Mouse (Mus musculus) spleen, embryonic (tissue): ENCODE data around the gene Med12l.

ENCODE experiments used
- CTCF ChIA-PET: fragments of 350-600 bp; sonication (Branson Sonifier 250); formaldehyde crosslinking; loops from one replicate; lab custom pipeline; 2022; lab: Charles Lee

The Med12l gene

DNA sequence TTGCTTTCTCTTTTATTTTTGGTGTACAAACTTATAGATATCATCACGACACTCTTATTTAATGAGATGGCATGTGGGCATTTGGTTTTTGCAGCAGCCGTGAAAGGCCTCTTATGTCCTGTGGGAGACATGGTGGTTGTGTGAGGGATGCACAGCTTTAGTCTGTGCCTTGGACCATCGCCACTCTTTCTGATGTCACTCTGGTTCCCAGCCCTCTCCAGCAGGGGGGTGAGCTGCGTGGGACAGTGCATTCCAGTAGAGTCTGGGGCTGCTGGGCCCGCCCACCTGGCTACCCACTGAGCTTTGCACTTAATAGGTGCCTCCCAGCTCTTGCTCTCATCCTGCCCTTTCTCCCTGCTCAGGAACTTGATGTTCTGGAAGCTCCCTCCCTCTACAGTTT, 175.5 kb downstream of the Med12l start:
- CTCF ChIA-PET: no interaction called here

DNA sequence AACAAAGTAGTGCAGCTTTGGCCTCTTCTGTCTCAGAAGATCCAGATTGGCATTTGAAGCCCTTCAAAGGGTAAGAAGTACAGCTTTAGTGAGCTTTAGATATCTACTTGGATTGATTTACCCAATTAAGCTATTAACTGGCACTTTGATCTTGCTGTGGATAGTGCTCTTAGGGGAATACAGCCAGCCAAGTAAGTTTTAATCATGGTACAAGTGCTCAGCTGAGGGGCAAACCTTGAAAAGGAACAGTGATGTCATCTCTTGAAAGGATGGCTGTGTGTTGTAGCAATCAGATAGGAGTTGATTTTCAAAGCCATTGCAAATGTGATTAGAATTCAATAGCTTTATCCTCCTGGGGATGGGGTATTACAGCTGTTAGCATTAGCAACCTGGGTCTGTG, 176.5 kb downstream of the Med12l start:
- CTCF ChIA-PET: no interaction called here

DNA sequence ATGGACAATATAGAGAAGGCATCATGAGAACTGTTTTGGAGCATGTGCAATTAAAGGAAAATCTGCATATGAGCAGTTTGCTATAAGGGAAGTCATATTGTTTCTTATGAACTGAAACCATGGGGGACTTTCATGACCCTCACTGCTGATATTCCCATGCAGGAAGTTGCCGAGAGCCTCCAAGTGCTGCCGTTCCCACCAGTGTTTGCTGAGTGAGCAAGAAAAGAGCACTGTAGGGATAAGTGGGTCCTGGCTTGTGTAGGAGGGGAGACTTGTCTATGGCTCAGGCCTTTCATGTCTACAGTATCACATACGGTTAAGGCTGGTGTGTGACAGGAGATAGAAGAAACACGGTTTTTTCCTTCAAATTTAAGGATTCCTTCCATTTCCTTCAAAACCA, 180.0 kb downstream of the Med12l start:
- CTCF ChIA-PET: no interaction called here

DNA sequence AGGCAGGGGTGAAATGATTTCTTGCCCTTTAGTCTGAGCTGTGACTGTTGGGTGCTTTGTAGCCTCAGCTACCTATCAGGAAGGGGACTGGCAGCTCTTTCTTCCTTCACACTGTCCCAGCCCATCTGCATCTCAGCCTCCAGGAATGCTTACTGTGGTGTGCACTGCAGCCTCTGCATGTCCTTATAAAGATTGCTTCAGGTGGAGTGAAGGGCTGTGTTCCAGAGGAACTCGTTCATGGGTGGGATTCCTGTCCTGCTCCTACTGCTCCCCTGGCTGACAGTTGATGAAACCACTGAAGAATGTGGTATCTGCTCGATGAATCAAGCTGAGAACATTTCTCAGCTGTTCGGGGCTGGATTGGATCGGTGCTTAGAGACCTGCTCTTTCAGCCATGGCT, 181.7 kb downstream of the Med12l start:
- CTCF ChIA-PET: interaction anchor here (0.7 kb wide), 1 partner anchor 478 kb away, joined by 3 read pairs; no protein-coding TSS in a partner anchor

DNA sequence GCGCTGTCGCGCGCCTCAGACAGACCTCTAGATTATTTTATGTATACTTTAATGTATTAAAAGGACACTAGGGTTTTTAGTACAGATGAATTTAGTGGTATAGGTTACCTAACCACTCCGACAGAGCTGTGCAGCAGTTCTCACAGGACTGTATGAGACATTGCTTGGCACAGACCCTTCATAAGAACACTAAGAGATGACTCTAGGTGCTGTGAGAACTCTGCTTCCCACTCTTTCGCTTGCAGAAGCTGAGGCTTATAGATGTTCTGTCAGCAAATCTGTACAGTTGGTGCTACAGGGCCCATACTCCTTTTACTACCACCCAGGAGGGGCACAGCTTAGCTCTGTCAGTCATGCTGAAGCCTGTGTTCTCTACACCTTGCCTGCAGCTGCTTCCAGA, 186.0 kb downstream of the Med12l start:
- CTCF ChIA-PET: no interaction called here

DNA sequence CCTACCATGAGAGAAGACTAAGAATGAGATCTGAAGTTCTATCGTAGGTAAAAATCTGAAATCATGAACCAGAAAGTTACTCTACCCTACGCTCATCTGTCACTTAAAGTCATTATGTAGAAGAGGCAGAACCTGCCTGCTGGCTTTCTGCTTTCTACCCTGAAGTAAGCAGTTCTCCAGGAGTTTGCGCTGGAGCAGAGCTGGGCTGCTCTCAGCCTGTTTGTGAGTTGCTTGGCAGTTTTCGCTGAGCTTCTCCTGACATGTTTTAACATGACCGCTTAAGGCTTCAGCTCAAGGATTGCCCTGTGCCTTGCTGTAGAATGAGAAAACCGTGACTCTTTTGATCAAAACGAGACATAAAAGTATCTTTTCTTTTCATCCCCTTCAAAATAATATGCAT, 188.5 kb downstream of the Med12l start:
- CTCF ChIA-PET: no interaction called here

DNA sequence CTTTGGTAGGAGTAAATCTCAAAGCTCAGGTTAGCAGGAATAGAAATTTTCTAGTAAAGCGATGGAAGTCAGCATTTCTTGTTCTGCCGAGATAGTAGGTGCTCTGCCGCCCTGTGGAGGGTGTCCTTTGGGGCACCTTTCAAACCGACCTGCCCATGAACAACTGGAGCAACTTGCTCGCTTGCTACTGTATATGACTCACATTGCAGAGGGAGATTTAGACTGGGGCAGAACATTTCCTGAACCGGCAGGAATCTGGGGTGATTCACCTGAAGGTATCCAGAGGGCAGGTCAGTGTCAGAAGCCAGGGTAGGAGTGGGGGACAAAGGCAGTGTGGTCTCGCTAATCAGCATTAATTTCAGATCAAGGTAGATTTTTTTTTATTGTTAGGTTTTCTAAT, 189.3 kb downstream of the Med12l start, which contains the start of gene Gpr87:
Gpr87 (minus strand) TSS at position 167 of the 400 bp plus-strand sequence.
- CTCF ChIA-PET: no interaction called here

DNA sequence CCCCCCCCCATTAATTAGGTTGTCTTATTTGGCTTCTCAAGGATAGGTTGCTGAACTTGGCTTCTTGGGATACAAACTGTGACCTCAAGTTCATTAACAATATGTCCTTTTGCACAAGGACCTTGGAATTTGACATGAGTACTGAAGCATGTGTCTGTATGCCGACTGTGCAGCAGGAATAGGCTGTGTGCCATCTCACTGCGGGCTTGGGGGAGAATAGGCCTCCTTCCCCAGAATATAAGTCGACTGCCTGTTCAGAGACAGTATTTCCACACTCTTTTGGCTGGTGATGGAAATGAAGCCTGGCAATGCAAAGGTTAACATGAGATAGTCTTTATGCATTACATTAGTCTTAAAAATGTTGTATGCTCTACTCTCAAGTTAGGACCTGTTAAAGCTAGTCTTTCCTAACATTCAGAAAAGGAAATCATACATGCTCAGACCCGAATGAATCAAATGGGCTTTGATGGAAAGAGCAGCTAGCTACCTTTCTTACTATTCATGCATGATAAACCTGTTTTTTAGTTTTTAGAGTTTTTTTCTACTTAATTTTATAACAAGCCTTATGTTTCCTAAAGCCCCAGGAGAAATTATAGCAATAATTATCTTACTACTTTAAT, 191.8 kb downstream of the Med12l start:
- CTCF ChIA-PET: no interaction called here

DNA sequence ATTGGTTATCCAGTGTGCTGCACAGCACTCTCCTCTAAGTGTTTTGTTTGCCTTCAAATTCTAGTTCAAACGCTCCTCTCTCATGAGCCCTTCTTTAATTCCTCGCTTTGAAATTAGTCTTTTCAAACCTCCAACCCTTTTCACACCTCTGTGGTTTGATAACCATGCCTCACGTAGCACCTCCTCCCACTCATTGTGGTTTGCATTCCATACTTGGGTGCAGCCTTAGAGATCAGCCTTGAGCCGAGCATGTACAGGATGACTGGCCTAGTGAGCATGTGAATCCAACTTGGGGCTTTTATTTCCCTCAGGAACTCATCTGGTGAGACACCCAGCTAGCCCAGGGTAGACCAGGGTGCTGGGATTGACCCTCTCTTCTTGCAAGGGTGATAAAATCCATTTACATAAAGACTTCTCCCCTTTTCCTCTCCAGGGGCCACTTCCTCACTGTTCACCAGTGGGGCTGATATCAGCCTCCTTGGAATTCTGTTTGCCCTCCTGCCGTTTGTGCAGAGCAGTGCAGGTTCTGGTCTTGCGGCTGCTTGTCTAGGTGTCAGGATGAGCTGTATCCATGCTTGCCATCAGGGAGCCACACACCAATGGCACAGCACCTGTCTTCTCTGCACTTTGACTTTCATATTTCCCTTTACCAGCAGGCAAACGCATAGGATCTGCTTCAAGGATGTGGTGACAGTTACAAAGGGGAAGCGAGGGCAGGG, 198.3 kb downstream of the Med12l start:
- CTCF ChIA-PET: no interaction called here

DNA sequence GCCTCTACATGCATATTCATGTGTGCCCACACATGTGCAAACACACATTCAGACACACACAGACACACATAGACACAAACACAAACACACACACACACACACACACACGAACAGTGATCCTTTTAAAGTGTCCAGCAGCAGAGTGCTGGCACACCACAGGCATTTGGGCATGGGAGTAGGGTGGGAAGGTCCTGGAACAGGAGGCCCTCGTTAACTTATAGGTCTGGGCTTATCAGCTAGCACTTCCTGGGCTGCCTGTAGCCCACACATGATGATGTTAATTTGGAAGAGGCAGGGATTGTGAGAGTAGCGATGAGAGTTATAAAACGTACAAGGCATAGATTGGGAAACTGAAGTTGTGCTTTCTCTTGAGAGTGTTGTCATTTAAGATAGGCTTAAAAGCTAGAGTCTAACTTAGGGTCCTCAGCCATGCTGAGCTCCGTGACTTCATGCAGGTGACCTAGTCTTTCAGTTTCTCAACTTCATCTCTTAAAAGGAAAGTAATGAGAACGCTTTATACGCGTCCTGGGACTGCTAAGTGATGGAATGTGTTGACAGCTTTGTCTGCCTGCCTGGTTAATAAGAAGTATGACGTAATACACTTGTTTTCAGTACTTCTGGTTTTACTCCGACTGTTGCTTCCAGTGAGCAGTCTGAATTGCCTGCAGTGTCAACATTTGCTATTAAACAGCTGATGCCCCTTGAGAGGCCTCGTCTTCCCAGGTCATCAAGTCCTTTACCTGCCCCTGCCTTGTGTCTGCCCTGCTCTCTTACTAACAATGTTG, 199.3 kb downstream of the Med12l start:
- CTCF ChIA-PET: no interaction called here

DNA sequence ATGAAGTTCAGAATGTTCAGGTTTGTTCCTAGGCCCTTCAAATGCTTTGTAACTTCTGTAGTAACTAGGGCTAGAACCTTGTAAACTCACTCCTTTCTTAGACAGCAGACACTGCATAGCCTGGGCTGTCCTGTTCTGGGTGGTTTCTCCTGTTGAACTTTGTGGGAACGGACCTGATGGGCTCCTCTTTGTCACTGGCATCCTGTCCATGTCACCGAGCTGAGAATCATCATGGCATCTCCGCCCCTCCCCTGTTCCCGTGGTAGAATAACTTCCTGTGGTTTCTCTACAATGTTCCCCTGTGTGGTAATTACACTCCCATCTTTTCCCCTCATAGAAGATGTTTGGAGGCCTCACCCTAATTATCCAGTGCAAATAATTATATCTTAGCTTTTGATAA, 200.3 kb downstream of the Med12l start:
- CTCF ChIA-PET: no interaction called here

DNA sequence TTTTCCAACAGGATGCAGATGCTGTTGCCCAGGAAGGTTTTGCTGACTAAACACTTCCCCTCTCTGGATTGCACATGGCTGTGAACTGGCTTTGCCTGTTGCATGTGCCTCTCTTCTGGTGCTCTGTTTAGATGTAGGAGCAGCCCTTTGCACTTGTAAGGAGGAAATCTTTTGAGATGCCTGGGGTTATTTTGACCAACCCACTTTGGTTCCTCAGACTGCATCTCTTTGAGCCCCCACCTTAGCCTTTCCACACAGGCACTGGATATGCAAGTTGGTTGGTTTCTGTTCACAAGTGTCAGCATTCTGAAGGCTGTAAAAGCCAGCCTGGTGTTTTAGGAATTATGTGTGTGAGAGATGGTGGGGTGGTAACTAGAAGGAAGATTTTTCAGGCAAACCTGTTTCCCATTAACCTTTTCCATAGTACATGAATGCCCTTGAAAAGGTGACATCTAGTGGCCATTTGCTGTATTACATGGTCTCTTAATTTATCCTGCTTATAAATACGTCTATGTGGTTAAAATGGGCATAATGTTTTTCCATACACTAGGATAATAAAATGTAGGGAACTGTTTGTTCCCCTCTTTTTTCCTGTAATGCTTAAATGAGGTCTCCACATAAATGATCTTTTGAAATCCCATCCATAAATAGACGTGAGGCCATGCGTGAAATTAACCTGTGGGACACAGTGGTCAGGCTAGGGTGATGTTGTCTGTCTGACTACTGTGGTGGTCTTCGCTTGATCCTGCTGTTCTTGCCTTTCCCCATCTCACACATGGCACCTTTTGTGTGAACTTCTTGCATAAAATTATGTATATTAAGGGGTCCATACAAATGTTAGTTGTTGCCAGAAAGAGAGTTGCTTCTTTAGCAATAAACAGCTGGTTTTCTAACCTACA, 203.3 kb downstream of the Med12l start:
- CTCF ChIA-PET: no interaction called here

DNA sequence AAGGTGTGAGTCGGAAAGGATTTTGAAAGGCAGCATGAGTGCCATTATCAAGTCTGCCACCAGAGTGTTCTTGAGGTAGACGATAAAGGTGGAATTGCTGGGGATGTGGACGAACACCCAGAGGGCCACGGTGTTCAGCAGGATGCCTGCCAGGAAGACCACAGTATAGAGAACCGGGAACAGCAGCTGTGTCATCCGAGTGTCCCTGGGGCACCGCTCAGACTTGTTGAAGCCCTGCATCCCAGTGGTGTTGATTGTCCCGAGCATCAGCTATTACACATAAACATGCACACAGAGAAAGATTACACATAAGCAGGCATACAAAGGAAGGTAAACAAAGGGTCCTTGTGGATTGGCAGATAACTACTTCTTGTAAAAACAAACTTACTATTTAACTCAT, 204.5 kb downstream of the Med12l start:
- CTCF ChIA-PET: interaction anchor here (1.0 kb wide), 1 partner anchor 94 kb away, joined by 3 read pairs; no protein-coding TSS in a partner anchor

DNA sequence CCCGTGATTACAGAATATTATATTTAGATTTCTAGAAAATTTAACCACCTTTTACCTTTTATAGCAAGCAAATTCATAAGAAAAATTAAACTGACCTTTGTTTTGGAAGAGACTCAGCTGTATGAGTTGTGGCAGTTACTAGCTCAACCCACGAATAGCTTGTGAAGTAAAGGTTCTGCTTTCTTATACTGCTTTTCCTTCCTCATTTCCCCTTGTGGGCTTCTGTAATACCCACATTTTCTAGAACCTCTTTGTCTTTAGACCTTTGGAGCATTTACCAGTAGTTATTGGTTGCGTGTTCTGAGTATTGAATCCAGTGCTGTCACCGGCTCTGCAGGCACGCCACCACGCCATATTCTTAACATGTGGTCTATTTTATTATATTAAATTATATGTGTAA, 205.1 kb downstream of the Med12l start, which contains the start of gene P2ry13:
P2ry13 (minus strand) TSS at position 156 of the 400 bp plus-strand sequence.
- CTCF ChIA-PET: interaction anchor here (1.0 kb wide), 2 partner anchors 94 to 116 kb away, joined by 3 read pairs; no protein-coding TSS in a partner anchor

DNA sequence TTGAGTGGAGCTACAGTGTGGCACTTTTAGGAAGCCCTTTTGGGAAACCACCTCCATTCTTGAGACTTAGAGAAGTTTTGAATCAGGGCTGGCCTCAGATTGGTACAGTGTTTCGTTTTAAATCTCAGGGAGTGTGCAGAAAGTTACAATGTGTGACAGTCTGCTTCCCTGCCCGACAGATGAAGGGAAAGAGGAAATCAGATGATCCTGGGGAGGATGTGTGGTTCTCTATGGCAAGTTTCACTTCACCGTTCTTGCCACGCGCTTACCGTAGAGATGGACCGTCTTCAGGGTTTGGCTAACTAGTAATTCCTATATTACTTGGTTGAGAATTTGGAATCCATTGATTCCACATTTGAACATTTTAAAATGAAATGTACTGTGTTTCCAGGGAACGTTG, 206.2 kb downstream of the Med12l start:
- CTCF ChIA-PET: no interaction called here

DNA sequence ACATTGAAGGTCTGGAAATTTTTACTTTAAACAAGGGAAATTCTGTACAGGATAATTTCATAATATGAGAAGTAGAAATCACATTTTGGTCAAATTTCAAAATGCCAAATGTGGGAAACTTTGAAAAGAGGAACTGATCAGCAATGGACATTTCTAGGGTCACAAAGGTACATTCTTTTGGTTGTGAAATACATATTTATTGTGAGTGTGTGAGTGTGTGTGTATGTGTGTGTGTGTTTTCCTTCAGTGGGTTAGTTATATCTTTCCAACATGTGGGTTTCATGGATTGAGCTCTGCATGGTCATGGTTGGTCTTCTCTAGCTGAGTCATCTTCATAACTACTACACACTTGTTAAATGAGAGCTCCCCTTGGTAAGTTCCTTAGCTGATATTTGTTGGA, 206.8 kb downstream of the Med12l start:
- CTCF ChIA-PET: no interaction called here

DNA sequence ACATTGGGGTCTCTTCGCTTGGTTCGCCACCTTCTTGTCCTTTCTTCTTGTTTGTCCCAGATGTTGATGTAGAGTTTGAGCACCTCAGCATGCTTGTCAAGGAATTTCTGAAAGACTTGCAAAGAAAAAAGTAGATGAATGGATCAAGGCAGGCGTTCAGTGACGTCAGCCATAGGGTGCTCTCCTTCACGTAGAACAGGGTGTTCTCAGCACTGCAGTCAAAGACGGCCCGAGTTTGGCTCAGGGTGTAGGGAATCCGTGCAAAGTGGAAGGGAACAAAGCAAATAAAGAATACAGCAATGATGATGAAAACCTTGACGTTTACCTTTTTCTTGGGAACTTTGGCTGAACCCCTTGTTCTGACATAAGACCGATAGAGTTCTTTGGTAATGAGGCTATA, 211.6 kb downstream of the Med12l start:
- CTCF ChIA-PET: no interaction called here

DNA sequence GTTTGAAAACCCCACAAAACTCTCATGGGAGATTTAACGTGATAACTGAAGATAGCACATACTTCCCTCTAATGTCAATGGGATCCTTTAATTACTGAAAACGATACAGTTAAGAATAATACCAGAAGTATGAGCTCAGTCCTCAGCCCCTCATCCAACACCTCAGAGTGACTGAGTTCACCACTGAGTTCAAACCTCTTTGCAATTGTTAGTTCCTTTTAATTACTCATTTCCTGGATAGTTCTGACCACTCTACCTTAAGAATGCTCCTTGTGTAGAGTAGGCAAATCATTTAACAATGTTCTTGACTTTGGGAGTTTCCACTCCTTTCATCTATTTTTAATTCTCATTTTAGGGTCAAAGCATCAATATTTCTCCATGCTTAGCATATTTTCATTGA, 213.7 kb downstream of the Med12l start:
- CTCF ChIA-PET: no interaction called here

DNA sequence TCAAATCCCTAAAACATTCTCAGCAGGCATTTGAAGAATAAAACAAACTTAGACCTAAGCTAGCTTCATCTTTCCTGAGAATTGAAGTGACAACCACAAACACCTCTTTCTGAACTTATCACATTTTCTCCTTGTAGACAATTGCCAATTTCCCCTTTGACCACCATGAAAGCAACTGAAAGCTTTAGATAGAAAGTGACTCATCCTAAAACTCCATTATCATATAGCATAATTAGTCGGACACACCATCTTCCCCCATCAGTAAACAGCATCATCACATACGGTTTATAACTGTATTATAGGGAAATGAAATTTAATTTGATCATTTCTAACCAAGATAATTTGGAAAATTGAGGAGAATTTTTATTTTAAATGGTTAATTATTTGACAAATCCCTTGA, 216.7 kb downstream of the Med12l start:
- CTCF ChIA-PET: no interaction called here

DNA sequence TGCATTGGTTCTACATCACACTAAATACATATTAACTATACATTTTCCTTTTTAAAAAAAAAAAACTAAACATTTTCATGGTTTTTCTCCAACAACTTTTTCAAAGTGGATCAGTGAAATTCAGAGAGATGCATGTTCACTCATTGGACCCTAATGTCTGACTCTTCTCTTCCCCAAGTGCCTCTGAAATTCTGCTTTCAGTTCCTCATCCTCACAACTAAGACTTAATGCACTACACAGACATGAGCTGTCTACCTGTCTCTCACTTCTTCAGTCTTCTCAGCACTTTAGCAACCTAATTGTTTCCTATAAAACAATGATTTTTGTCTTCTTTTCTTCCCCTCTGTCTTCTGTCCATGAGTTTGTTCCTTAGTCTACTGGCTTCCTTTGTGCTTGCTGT, 219.8 kb downstream of the Med12l start:
- CTCF ChIA-PET: no interaction called here

DNA sequence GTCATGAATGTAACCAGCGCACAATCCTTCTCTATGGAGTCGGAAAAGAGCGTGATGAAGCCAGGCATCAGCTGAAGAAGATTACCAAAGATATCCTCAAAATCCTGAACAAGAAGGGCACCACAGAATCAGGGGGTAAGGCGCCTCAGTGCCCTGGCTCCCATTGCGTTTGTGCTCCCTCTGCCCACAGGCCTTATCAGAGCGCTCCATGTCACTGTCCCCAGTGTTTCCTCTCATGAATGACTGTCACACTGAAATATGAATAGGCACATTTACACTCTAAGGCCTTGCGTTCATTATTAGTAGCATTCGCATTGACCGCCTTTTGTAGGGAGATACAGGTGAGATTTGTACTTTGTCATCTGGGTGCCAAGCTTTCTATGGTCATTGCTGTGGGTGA, 222.1 kb downstream of the Med12l start:
- CTCF ChIA-PET: interaction anchor here (0.7 kb wide), 1 partner anchor 84 kb away, joined by 3 read pairs; no protein-coding TSS in a partner anchor
